Mouse (Mus musculus): Measurements from ENCODE around the gene Dlg2.

DNA sequence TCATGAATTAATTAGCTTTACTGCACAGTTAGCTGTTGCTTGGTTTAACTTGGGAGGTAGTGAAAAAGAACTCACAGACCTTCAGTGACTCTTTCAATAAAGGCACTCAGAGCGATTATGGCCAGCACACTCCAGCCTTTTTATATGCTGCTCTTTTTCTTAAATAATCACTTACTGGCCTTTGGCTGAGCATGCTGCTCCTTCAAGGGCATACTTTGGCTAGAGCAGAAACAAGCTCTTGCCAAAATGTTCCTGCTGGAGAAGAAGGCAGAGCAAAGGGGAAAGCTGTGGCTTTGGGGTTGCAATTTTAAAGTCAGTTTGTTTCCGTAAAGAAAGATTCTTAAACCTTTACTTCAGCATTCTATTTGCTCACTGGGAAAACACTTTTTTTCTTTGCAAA, 1308.1 kb downstream of the Dlg2 start:
- TF ChIP-seq CTCF (IDR thresholded peaks at IDR 0.05; ENCODE audit: low read depth, low read length) = no peak
- TF ChIP-seq GATA1 (IDR thresholded peaks at IDR 0.05; ENCODE audit: borderline replicate concordance, low read length) = no peak
- TF ChIP-seq TAL1 (conservative IDR thresholded peaks at IDR 0.05; ENCODE audit: low read depth, low read length) = no peak

All from G1E (cell line).